Mouse (Mus musculus): Measurements from ENCODE around the gene Diras2.

Gene Diras2

GRCm38 (mm10) chr13:52552822-52553477 is 21.9 kb upstream of the Diras2 start:
- in situ Hi-C loops (cut with MboI, MseI), result no loop called here

GRCm38 (mm10) chr13:52551275-52551674 is 20.2 kb upstream of the Diras2 start:
- in situ Hi-C loops (cut with MboI, MseI), result no loop called here

- in situ Hi-C loops (cut with MboI, MseI), result no loop called here
These were observed 19.7 kb upstream of the Diras2 start for GRCm38 (mm10) chr13:52550690-52551193.

- in situ Hi-C loops (cut with MboI, MseI), result no loop called here
These were observed 15.2 kb upstream of the Diras2 start for GRCm38 (mm10) chr13:52546288-52546687.

GRCm38 (mm10) chr13:52542636-52543035 is 11.6 kb upstream of the Diras2 start:
- in situ Hi-C loops (cut with MboI, MseI), result no loop called here

- in situ Hi-C loops (cut with MboI, MseI), result no loop called here
These were observed 11.0 kb upstream of the Diras2 start for GRCm38 (mm10) chr13:52542036-52542526.

GRCm38 (mm10) chr13:52541385-52542035 is 10.4 kb upstream of the Diras2 start:
- in situ Hi-C loops (cut with MboI, MseI), result no loop called here

- in situ Hi-C loops (cut with MboI, MseI), result loop anchor here (5.0 to 10.0 kb wide), 3 partner anchors 88 to 705 kb away; no protein-coding TSS in a partner anchor
These were observed 8.4 kb upstream of the Diras2 start for GRCm38 (mm10) chr13:52539461-52539860.

GRCm38 (mm10) chr13:52538588-52539116 is 7.6 kb upstream of the Diras2 start:
- in situ Hi-C loops (cut with MboI, MseI), result loop anchor here (5.0 to 10.0 kb wide), 3 partner anchors 89 to 704 kb away; no protein-coding TSS in a partner anchor

GRCm38 (mm10) chr13:52537754-52538587 is 6.9 kb upstream of the Diras2 start:
- in situ Hi-C loops (cut with MboI, MseI), result loop anchor here (5.0 to 10.0 kb wide), 3 partner anchors 89 to 703 kb away; no protein-coding TSS in a partner anchor

- in situ Hi-C loops (cut with MboI, MseI), result loop anchor here (5.0 to 10.0 kb wide), 3 partner anchors 92 to 701 kb away; no protein-coding TSS in a partner anchor
These were observed 4.5 kb upstream of the Diras2 start for GRCm38 (mm10) chr13:52535542-52535941.

GRCm38 (mm10) chr13:52533644-52534043 is 2.6 kb upstream of the Diras2 start:
- in situ Hi-C loops (cut with MboI, MseI), result loop anchor here (10.0 kb wide), 1 partner anchor 699 kb away; no protein-coding TSS in a partner anchor

- in situ Hi-C loops (cut with MboI, MseI), result loop anchor here (10.0 kb wide), 1 partner anchor 695 kb away; no protein-coding TSS in a partner anchor
These were observed 802 bp downstream of the Diras2 start for GRCm38 (mm10) chr13:52530008-52530945.

GRCm38 (mm10) chr13:52529188-52529972 is 1.7 kb downstream of the Diras2 start:
- in situ Hi-C loops (cut with MboI, MseI), result no loop called here

GRCm38 (mm10) chr13:52528786-52529185 is 2.3 kb downstream of the Diras2 start:
- in situ Hi-C loops (cut with MboI, MseI), result no loop called here

- in situ Hi-C loops (cut with MboI, MseI), result no loop called here
These were observed 2.8 kb downstream of the Diras2 start for GRCm38 (mm10) chr13:52528281-52528680.

- in situ Hi-C loops (cut with MboI, MseI), result no loop called here
These were observed 4.6 kb downstream of the Diras2 start for GRCm38 (mm10) chr13:52526249-52527035.

- in situ Hi-C loops (cut with MboI, MseI), result no loop called here
These were observed 6.8 kb downstream of the Diras2 start for GRCm38 (mm10) chr13:52524313-52524712.
